Mouse (Mus musculus): ENCODE measurements around the gene Extl1. TPM values are rescaled to one million over a fixed set of nuclear protein-coding genes. Genes with fewer than 3 reads are reported as not detected.

Extl1 gene
- polyA plus RNA-seq, 1 experiment: 0.56 TPM

GRCm38 (mm10) chr4:134310106-134310505 lies 73.5 kb downstream of the Extl1 start:
- no peak overlapping the region for H3K4me3 ChIP-seq (ENCODE audit: insufficient read depth, low read length)
- H3K27ac ChIP-seq (ENCODE audit: insufficient read depth, low read depth, low read length): no peak overlapping the region
- H3K4me1 ChIP-seq (ENCODE audit: control insufficient read depth, insufficient read depth, low read length): peaks cover 13% of the 10 kb centered on the region
- TF ChIP-seq CTCF (IDR thresholded peaks at IDR 0.05; ENCODE audit: low read depth, low read length) (no peak), POLR2A (IDR thresholded peaks at IDR 0.05; ENCODE audit: borderline replicate concordance, low read depth, low read length) (no peak)

DNA sequence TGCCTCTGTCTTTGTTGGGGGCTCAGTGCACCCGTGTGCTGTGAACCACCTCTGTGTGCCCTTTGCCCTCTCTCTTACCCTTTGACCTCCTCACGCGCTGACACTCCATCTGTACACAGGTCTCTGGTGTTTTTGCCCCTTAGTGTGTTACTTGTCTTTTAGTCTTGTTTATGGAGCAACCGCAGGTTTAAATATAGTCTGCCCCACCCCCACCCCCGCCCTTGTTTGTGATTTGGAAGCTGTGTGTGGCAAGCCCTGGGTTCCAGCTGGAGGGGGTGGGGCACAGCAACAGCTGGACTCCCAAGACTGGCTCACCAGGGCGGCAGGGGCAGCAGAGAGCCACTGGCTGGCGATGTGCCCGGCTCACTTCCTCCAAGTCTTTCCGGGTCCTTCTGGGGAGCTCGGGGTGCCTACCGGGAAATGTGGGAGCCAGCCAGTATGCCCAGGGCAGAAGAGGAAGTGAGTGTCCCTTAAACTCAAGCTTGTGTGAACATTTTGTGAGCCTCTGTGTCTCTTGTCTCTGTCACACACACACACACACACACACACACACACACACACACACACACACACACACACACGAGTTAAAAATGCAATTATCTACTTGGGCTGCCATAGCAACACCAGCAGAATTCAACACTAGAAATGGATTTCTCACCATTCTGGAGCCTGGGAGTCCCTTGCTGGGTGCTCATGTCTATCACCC lies 76.1 kb downstream of the Extl1 start:
- TF ChIP-seq CTCF (IDR thresholded peaks at IDR 0.05; ENCODE audit: low read depth, low read length): no peak
- TF ChIP-seq POLR2A (IDR thresholded peaks at IDR 0.05; ENCODE audit: borderline replicate concordance, low read depth, low read length): no peak
- peaks cover 13% of the 10 kb centered on the region for H3K4me1 ChIP-seq (ENCODE audit: control insufficient read depth, insufficient read depth, low read length)
- H3K27ac ChIP-seq (ENCODE audit: insufficient read depth, low read depth, low read length): peak overlapping the region; percentile 72
- H3K4me3 ChIP-seq (ENCODE audit: insufficient read depth, low read length): peak overlapping the region; percentile 17; the same call in 1 of the 2 replicates

DNA sequence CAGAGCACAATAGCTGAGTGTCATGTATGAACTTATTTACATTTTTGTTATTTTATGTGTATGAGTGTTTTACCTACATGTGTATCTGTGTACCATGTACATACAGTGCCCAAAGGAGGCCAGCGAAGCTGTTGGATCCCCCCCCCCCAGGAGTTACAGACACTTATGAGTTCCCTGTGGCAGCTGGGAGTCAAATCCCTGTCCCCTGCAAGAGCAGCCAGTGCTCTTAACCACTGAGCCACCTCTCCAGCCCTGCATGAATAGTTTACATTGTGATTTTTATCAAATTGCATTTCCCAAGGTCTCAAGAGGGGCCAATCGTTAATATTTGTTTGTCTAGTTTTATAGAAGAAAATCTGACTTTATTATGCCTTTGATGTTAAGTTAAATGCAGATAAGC lies 76.7 kb downstream of the Extl1 start:
- Histone ChIP-seq H3K27ac (ENCODE audit: insufficient read depth, low read depth, low read length) (peak overlapping the region; percentile 72), H3K4me3 (ENCODE audit: insufficient read depth, low read length) (0 out of 2 replicates have a peak overlapping the region, but pooled peaks have one; percentile 17)

More for the DNA sequence above, 76.7 kb downstream of the Extl1 start:
- TF ChIP-seq POLR2A (IDR thresholded peaks at IDR 0.05; ENCODE audit: borderline replicate concordance, low read depth, low read length) (no peak), CTCF (IDR thresholded peaks at IDR 0.05; ENCODE audit: low read depth, low read length) (no peak)
- H3K4me1 ChIP-seq (ENCODE audit: control insufficient read depth, insufficient read depth, low read length): peaks cover 13% of the 10 kb centered on the region

Other genes starting within 250 kb of the Extl1 start
- gene Cep85, start 196.7 kb downstream of the Extl1 start, polyA plus RNA-seq (2012; ENCODE audit: insufficient read depth, insufficient read length, missing spikeins): 12.5 and 13.9 TPM in 2 replicates
- not detected in 2 replicates for gene Gm7534, start 180.8 kb downstream of the Extl1 start, polyA plus RNA-seq (2012; ENCODE audit: insufficient read depth, insufficient read length, missing spikeins)
- gene Catsper4, start 156.5 kb downstream of the Extl1 start, polyA plus RNA-seq (2012; ENCODE audit: insufficient read depth, insufficient read length, missing spikeins): not detected in 2 replicates
- not detected in 2 replicates for gene Cnksr1, start 145.5 kb downstream of the Extl1 start, polyA plus RNA-seq (2012; ENCODE audit: insufficient read depth, insufficient read length, missing spikeins)
- gene E130218I03Rik, start 140.2 kb downstream of the Extl1 start, polyA plus RNA-seq (2012; ENCODE audit: insufficient read depth, insufficient read length, missing spikeins): not detected in 2 replicates
- 3.9 and 5.3 TPM in 2 replicates for gene Zfp593, start 138.3 kb downstream of the Extl1 start, polyA plus RNA-seq (2012; ENCODE audit: insufficient read depth, insufficient read length, missing spikeins)
- not detected in 2 replicates for gene Gm30191, start 136.9 kb downstream of the Extl1 start, polyA plus RNA-seq (2012; ENCODE audit: insufficient read depth, insufficient read length, missing spikeins)
- not detected in 2 replicates for gene Grrp1, start 129.7 kb downstream of the Extl1 start, polyA plus RNA-seq (2012; ENCODE audit: insufficient read depth, insufficient read length, missing spikeins)
- gene Pdik1l, start 96.0 kb downstream of the Extl1 start, polyA plus RNA-seq (2012; ENCODE audit: insufficient read depth, insufficient read length, missing spikeins): 12.2 and 15.2 TPM in 2 replicates
- not detected in 2 replicates for gene Trim63, start 68.7 kb downstream of the Extl1 start, polyA plus RNA-seq (2012; ENCODE audit: insufficient read depth, insufficient read length, missing spikeins)
- gene Slc30a2, start 40.7 kb downstream of the Extl1 start, polyA plus RNA-seq (2012; ENCODE audit: insufficient read depth, insufficient read length, missing spikeins): not detected in 2 replicates
- 6.4 and 8.0 TPM in 2 replicates for gene Pafah2, start 12.5 kb upstream of the Extl1 start, polyA plus RNA-seq (2012; ENCODE audit: insufficient read depth, insufficient read length, missing spikeins)
- gene Stmn1, start 84.5 kb upstream of the Extl1 start, polyA plus RNA-seq (2012; ENCODE audit: insufficient read depth, insufficient read length, missing spikeins): 314 and 367 TPM in 2 replicates
- gene Paqr7, start 112.8 kb upstream of the Extl1 start, polyA plus RNA-seq (2012; ENCODE audit: insufficient read depth, insufficient read length, missing spikeins): 37.0 and 41.9 TPM in 2 replicates
- 4.0 and 4.4 TPM in 2 replicates for gene Aunip, start 127.1 kb upstream of the Extl1 start, polyA plus RNA-seq (2012; ENCODE audit: insufficient read depth, insufficient read length, missing spikeins)
- 58.9 and 59.7 TPM in 2 replicates for gene Mtfr1l, start 151.5 kb upstream of the Extl1 start, polyA plus RNA-seq (2012; ENCODE audit: insufficient read depth, insufficient read length, missing spikeins)
- gene Selenon, start 168.3 kb upstream of the Extl1 start, polyA plus RNA-seq (2012; ENCODE audit: insufficient read depth, insufficient read length, missing spikeins): 28.4 and 33.3 TPM in 2 replicates